Comparison of ENCODE assay signal across 25 mouse cellular contexts in the genomic region with DNA sequence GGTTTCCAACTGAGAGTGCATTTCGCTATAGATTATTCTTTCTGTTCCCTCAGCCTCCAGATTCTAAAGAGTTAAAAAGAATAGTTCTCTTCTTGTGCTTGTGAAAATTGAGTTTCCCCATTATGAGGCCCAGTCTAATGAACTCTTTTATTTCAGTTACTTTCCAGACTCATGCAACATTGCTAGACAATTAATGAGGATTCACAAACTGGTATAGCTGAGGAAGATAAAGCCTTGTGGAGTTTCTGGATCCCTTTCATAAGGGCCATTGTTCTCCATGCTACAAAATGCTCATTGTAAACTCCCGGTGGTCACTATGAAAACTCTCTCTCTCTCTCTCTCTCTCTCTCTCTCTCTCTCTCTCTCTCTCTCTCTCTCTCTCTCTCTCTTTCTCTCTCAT. TPM values are rescaled to one million over a fixed set of nuclear protein-coding genes. Genes with fewer than 3 reads are reported as not detected.
"Had no signal": no experiment of that assay in that cellular context is flagged by ENCODE, and none has a peak within 500 bp of the region (broad histone marks: within the 10 kb centered on the region; RNA-seq: fewer than 3 reads in every experiment).

No protein-coding gene starts in this region.

- H3K9me3 ChIP-seq: liver, embryonic 12.5 days; neural tube, embryonic 15.5 days; stomach, embryonic 15.5 days had no signal

- H3K27ac ChIP-seq: liver, embryonic 12.5 days; liver, embryonic 14.5 days; neural tube, embryonic 13.5 days; neural tube, embryonic 15.5 days; stomach, embryonic 15.5 days; stomach, postnatal 0 days had no signal

- H3K4me2 ChIP-seq: liver, embryonic 12.5 days; lung, embryonic 14.5 days; midbrain, embryonic 12.5 days; neural tube, embryonic 13.5 days; neural tube, embryonic 15.5 days; stomach, embryonic 15.5 days had no signal

- H3K36me3 ChIP-seq: liver, embryonic 12.5 days; midbrain, embryonic 12.5 days; neural tube, embryonic 13.5 days; neural tube, embryonic 15.5 days; stomach, embryonic 15.5 days had no signal

- H3K27me3 ChIP-seq: liver, embryonic 12.5 days; neural tube, embryonic 13.5 days; neural tube, embryonic 15.5 days had no signal

- DNase-seq: lung, adult 18-20 months; lung, embryonic 14.5 days; lung, postnatal 10 days; lung, postnatal 4 days; right cerebral cortex, adult 18-20 months; right cerebral cortex, postnatal 25 days; right cerebral cortex, postnatal 4 days; thymus, adult 2 months; thymus, postnatal 25 days; thymus, postnatal 4 days had no signal

- H3K9ac ChIP-seq: liver, embryonic 12.5 days; liver, embryonic 14.5 days; lung, embryonic 14.5 days; midbrain, embryonic 12.5 days; neural tube, embryonic 13.5 days; neural tube, embryonic 15.5 days; stomach, embryonic 15.5 days had no signal

- H3K4me3 ChIP-seq: liver, embryonic 12.5 days; midbrain, embryonic 12.5 days; myocyte; neural tube, embryonic 13.5 days; neural tube, embryonic 15.5 days; stomach, embryonic 15.5 days had no signal

- H3K4me1 ChIP-seq: liver, embryonic 12.5 days; stomach, embryonic 15.5 days had no signal

- ATAC-seq: liver, embryonic 12.5 days; midbrain, embryonic 16.5 days had no signal

RNA-seq across cellular contexts. Expression of gene Ascl1, which starts 18.5 kb away (rescaled TPM):
- polyA plus RNA-seq: liver, embryonic 16.5 days; myocyte; spleen, adult 2 months; testis, adult 2 months had no signal

RNA-seq across cellular contexts. Expression of gene Pah, which starts 46.6 kb away (rescaled TPM):
- polyA plus RNA-seq: lung, embryonic 14.5 days; midbrain, embryonic 12.5 days; myocyte; neural tube, embryonic 11.5 days; neural tube, embryonic 13.5 days; neural tube, embryonic 15.5 days; small intestine, adult 2 months; urinary bladder, adult 2 months had no signal
